Mouse (Mus musculus) liver, adult (tissue): ENCODE data around the gene Egfr.
A peak's percentile ranks its signal among the peaks of the same experiment; 100 is the strongest.

ENCODE experiments used
- GATA4 ChIP-seq: IDR thresholded peaks from 2 replicates; pipeline ENCODE4 v1.6.1; 2014; ENCODE audit warnings: mild to moderate bottlenecking, low read length; ENCODE audit not compliant: insufficient replicate concordance

Egfr gene

GRCm38 (mm10) chr11:16802668-16803067, 50.7 kb downstream of the Egfr start:
- no peak for TF ChIP-seq GATA4

- peak; percentile 48; the same call in 1 of the 2 replicates for TF ChIP-seq GATA4
Observed at GRCm38 (mm10) chr11:16804016-16804415, 52.0 kb downstream of the Egfr start.

- TF ChIP-seq GATA4 = no peak
Observed at GRCm38 (mm10) chr11:16805886-16806285, 53.9 kb downstream of the Egfr start.

- TF ChIP-seq GATA4 = no peak
Observed at GRCm38 (mm10) chr11:16809161-16809967, 57.4 kb downstream of the Egfr start.

GRCm38 (mm10) chr11:16810086-16810485, 58.1 kb downstream of the Egfr start:
- TF ChIP-seq GATA4 = no peak

- no peak for TF ChIP-seq GATA4
Observed at GRCm38 (mm10) chr11:16813298-16813697, 61.3 kb downstream of the Egfr start.

- no peak for TF ChIP-seq GATA4
Observed at GRCm38 (mm10) chr11:16816414-16816813, 64.4 kb downstream of the Egfr start.

GRCm38 (mm10) chr11:16817336-16818034, 65.5 kb downstream of the Egfr start:
- TF ChIP-seq GATA4 = no peak

- no peak for TF ChIP-seq GATA4
Observed at GRCm38 (mm10) chr11:16819424-16819823, 67.4 kb downstream of the Egfr start.

GRCm38 (mm10) chr11:16820138-16820537, 68.1 kb downstream of the Egfr start:
- no peak for TF ChIP-seq GATA4

- TF ChIP-seq GATA4 = no peak
Observed at GRCm38 (mm10) chr11:16821668-16822254, 69.8 kb downstream of the Egfr start.

- no peak for TF ChIP-seq GATA4
Observed at GRCm38 (mm10) chr11:16823830-16824545, 72.0 kb downstream of the Egfr start.

- no peak for TF ChIP-seq GATA4
Observed at GRCm38 (mm10) chr11:16829468-16829867, 77.5 kb downstream of the Egfr start.

- no peak for TF ChIP-seq GATA4
Observed at GRCm38 (mm10) chr11:16830531-16831227, 78.7 kb downstream of the Egfr start.
